Mouse (Mus musculus): Measurements from ENCODE around the gene Zfhx3. TPM values are rescaled to one million over a fixed set of nuclear protein-coding genes. Genes with fewer than 3 reads are reported as not detected.

Gene Zfhx3
- total RNA-seq, 2 experiments from 2014 or later: 39.3 to 58.8 TPM

DNA sequence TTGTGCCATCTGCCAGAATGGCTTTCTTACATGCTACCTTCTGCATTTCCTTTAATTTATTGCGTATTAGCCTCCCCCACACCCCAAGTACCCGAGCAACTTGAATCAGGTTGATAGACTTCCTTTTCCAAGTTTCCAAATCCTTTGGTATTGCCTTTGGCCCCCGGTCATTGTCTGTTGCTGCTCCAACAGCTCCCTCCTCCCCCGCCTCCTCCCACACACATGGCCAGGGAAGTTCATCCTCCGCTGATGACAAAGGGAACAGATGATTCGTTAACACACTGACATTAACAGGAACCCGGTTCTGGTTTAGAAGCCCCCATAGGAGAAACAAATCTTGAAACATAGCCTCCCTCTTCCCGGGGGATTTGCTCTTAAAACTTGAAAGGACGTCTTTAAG is 917.5 kb downstream of the Zfhx3 start:
- DNase-seq: peak in 1 of 2 experiments; percentile 32

- DNase-seq: no peak
Measured at GRCm38 (mm10) chr8:108863440-108863839, 921.0 kb downstream of the Zfhx3 start.

- no peak for DNase-seq
Measured at GRCm38 (mm10) chr8:108866430-108866829, 924.0 kb downstream of the Zfhx3 start.

DNA sequence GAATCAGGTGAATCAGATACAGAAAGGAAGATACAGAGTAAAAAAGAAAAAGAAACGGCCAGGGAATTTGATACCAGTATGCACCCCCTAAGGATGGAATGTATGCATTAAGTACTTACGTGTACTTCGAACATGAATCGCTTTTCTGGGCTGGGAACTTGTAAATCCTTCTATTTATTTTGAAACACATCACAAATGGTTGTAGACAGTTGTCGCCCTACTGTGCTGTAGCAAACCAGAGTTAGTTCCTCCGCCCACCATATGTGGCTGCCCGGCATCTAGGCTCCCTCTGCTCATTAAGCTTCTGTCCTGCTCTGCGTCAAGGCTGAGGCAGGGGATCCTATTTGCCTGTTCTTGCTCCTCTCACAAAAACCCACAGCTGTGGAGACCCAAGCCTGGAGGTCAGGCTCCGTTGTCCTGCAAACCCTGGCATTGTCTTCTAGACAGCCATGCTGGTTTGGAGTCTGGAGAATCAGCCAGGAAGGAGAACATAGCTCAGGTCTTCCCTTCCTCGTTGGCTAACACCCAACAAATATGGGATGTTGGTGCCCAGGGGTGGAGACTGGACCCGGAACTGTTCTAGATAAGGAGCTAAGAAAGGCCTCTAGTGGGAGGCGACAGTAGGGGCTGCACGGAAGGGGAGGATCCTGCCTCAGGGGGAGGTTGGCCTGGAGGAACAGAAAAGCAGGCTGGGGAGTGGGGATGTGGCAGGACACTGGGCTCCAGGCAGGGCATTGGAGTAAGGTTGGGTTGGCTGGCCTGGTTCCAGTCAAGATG is 925.2 kb downstream of the Zfhx3 start:
- peak; percentile 34 to 42 for DNase-seq

GRCm38 (mm10) chr8:108868259-108869090 is 926.0 kb downstream of the Zfhx3 start:
- DNase-seq: no peak

DNA sequence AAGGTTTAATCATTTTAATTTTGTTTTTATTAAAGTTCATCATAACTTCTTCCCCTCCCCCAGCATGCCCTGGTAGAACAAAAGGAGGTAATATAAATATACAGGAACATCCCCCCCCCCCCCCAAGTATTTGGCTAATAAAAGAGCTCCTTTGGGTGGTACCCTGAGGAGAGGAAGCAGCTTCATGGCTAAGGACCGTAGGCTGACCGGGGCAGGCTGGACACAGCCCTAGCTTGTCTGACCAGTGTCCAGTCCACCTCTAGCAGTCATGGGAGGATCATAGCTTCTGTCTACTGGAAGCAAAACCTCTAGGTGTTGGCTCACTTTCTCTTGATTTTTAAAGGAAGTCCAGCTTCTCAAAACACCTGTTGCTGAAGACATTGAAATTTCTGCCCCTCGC is 927.0 kb downstream of the Zfhx3 start:
- no peak for DNase-seq

DNA sequence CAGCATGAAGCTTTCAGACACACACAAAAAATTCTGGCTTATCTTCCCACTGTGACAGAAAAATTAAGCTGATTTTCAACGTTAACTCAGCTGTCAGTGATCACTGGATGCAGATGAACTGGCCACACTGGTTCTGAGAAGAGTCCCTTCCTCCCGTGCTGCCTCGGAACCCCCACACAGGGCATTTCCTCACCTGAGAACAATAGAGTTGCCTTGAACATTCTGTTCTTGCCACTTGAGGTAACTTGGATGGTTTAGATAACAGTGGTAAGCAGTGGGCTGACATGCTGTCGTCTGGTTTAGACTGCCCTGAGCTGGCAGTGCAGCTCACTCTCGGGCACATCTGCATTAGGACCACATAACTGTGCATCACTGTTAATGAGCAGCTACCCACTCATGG is 927.5 kb downstream of the Zfhx3 start:
- DNase-seq: no peak

DNA sequence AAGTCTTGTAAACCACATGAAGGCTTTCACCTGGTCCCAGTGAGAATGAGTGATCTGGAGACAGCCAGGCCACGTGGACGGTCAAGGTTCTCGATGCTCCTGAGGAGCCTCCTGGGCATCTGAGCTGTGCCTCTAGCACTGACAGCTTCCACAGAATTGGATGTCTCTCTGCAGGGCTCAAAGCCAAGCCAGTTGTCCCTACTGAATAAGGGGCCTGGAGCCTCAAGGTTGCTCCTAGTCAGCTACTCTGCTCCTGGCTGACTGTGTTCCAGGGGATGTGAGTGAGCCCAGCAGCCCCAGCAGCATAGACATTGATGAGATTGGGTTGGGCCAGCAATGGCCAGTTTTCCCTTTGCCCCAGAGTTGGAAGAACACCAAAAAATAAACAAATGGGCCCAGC is 927.9 kb downstream of the Zfhx3 start:
- peak in 1 of 2 experiments; percentile 65 for DNase-seq

DNA sequence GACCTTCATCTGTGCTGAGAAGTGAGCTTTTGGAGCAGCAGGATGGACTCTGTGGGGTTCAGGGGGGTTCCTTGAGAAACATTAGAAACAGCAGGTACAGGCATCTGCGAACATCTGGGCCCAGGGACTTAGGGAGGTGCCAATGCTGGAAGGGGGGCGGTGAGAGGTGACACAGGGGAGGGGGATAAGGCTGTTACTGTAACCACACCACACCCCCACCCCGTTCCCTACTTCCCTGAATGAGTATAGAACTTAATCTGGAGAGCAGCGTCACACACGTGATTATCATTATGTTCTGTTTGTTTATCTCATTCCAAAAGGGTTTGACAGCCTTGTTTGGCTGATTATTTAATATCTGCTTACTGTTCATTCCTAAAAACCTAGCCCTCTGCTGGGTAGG is 933.3 kb downstream of the Zfhx3 start:
- no peak for DNase-seq

DNA sequence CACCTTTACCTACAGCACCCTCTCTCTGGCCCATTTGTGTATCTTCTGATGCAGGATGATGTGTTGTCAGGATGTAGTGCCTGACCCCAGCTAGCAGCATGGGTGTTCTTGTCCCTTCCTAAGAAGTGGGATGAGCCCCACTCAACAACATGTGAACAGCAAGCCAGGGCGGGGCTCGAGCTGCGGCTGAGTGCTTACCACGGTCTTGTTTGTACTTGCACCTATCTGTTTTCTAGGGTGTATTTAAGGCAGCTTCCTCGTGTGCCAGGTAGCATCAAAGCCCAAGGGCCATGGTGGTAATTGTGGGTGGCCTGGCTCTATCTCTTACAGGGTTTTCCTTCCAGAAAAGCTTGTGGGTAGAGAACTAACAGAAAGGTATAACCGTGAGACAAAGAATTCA is 937.7 kb downstream of the Zfhx3 start:
- no peak for DNase-seq

- no peak for DNase-seq
Measured at GRCm38 (mm10) chr8:108881336-108881735, 938.9 kb downstream of the Zfhx3 start.

DNA sequence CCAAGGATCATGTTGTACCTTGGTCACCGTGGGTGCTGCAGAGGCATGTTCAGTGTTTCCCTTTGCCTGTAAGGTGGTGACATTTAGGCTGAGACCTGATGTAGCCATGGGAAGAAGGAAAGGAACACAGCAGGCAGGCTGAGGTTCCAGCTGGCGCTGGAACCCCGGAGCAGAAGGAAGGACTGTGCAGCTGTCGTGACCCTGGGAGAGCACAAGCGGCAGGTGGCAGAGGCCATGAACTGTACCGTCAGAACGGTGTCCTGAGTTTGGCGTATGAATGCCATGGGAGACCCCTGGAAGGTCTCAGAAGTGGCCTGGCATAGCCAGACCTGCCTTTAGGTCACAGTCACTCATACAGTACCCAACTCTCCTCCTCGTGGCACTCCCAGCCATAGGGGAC is 939.6 kb downstream of the Zfhx3 start:
- DNase-seq: no peak

DNA sequence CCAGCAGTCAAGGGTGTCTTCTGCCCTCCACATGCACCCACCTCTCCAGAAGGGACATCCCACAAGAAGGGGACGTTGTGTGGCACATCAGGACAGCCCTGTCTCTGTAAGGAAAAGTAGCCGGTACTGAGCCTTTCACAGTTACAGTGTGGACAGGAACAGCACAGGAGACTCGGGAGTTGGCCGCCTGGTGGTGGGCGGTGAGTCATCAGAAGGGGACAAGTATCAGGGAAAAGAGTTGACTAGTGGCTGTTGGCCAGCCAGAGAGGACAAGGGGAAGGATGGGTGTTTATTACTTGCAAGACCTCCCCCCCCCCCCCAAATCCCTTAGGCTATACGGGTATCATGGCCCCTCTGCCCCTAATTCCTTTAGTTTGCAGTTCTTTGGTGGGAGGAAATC is 940.9 kb downstream of the Zfhx3 start:
- DNase-seq: peak; percentile 63 to 76

GRCm38 (mm10) chr8:108884947-108885346 is 942.5 kb downstream of the Zfhx3 start:
- DNase-seq: no peak

GRCm38 (mm10) chr8:108885450-108885849 is 943.0 kb downstream of the Zfhx3 start:
- DNase-seq: no peak

- no peak for DNase-seq
Measured at GRCm38 (mm10) chr8:108885861-108886260, 943.4 kb downstream of the Zfhx3 start.

- DNase-seq: peak; percentile 86 to 88
Measured at GRCm38 (mm10) chr8:108886599-108887255, 944.3 kb downstream of the Zfhx3 start.

DNA sequence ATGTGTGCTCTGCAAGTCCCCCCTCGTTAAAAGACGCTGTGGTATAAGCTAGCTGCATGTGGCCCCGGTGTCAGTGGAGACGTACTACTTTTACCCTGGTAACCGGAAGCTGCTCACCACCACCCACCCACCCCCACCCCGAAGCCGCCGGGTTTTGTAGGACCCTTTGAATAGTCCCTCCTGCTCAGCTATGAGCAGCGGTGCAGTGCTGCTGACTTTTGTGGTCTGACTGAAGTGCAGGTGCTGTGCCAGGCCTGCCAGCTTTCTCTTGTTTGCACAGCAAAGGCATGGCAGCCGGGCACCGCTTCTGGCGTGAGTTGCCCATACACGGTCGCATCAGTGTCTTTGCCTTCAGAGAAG is 944.8 kb downstream of the Zfhx3 start:
- no peak for DNase-seq

DNA sequence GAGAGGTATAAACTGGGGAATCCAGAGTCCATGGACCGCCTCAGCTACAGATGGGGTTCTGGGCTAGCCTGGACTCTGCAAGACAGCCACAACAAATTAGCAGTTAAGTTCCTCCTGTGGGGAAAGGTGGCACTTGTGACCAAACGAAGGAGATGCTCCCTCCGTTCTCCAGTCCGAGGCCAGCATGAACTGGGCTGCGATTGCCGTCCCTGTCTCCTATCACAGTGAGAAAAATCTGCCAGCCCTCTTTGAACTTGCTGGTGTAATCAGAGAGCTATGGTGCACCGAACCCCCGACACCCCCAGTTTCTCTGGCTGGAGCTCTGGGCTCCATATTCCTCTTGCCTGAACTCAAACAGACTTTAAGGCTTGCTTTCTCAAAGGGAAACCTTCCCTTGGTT is 945.4 kb downstream of the Zfhx3 start:
- no peak for DNase-seq

GRCm38 (mm10) chr8:108888924-108889323 is 946.5 kb downstream of the Zfhx3 start:
- no peak for DNase-seq

- DNase-seq: no peak
Measured at GRCm38 (mm10) chr8:108889406-108889805, 947.0 kb downstream of the Zfhx3 start.

DNA sequence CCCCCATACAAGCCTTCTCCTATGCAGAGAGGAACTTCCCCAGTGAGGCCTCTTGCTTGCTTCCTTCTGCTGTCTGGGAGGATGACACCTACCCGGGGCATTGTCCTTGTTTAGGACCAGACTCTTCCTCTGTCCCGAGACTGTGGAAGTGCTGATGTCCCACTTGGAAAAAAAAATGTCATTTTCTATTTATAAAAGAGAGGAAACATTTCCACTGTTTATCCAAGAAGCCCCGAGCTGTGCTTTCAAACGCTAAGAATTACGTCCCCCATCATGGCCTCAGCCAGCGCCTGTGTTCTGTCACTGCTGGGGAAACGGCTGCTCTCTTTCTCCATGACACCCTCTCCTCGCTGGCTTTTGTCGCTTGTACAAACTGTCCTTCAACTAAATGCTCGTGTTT is 951.8 kb downstream of the Zfhx3 start:
- no peak for DNase-seq

Measured in adrenal gland, postnatal 36 days (tissue).